Mouse (Mus musculus) MEL (cell line): Measurements from ENCODE around the gene Pcif1.

ENCODE experiments used
- JUND ChIP-seq: IDR thresholded peaks from 2 replicates; pipeline ENCODE4 v1.6.1; 2011; ENCODE audit warnings: low read depth, mild to moderate bottlenecking, improper control_type of control experiment, low read length
- POLR2A ChIP-seq, 2 experiments: IDR thresholded peaks; 2 replicates each; pipeline ENCODE4 v1.6.1; 2011 to 2012; ENCODE audit warnings: low read length in 2 of 2, mild to moderate bottlenecking in 2 of 2, control low read depth in 1 of 2, improper control_type of control experiment in 1 of 2, low read depth in 1 of 2, moderate library complexity in 1 of 2; ENCODE audit not compliant: control insufficient read depth in 1 of 2, insufficient read depth in 1 of 2, poor library complexity in 1 of 2
- TAL1 ChIP-seq: IDR thresholded peaks from 2 replicates; pipeline ENCODE4 v1.6.1; 2012; ENCODE audit warnings: mild to moderate bottlenecking, inconsistent platforms, low read length, moderate library complexity, mixed read lengths
- USF1 ChIP-seq: IDR thresholded peaks from 2 replicates; pipeline ENCODE4 v1.6.1; 2014; ENCODE audit warnings: low read depth, mild to moderate bottlenecking, inconsistent platforms, low read length, improper control_type of control experiment, moderate library complexity

DNA sequence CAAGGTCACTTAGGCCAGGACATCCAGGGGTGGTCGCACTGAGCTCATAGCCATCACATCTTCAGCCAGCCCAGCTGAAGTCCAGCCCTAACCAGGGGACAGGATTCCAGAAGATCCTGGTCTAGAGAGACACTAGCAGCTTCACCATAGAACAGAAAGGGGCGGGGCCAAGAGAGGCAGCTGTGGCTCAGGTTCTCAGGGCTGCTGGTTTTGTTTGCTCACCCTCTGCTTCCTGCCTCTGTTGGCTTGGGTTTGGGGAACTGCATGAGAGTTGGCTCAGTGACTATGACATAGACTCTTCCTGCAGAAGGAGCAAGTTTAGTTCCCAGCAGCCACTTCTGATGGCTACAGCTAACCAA is 34.3 kb downstream of the Pcif1 start:
- TF ChIP-seq USF1 (no peak), JUND (no peak), TAL1 (no peak), POLR2A (IDR thresholded peaks at IDR 0.05; ENCODE audit: control insufficient read depth in 1 of 2, insufficient read depth in 1 of 2, low read depth in 1 of 2, low read length in 2 of 2, poor library complexity in 1 of 2) (no peak)
